Mouse (Mus musculus) forebrain, embryonic 13.5 days (tissue): ENCODE data around the gene Gm9999. TPM values are rescaled to one million over a fixed set of nuclear protein-coding genes. Genes with fewer than 3 reads are reported as not detected.

Source experiments
- polyA plus RNA-seq: library from polyadenylated mRNA; unstranded; fragments of >200 nt; fragmentation: Nextera tagmentation; extraction: Ambion mirVana; gene quantifications from 2 replicates; pipeline ENCODE4 v1.2.1, GENCODE M21; 2015

Gm9999 gene
- polyA plus RNA-seq, 1 experiment from 2014 or later, result not detected

Other genes starting within 250 kb of the Gm9999 start
- not detected in 2 replicates for gene Saa1, start 240.6 kb upstream of the Gm9999 start, polyA plus RNA-seq
- not detected in 2 replicates for gene Saa2, start 231.8 kb upstream of the Gm9999 start, polyA plus RNA-seq
- 15.0 and 16.1 TPM in 2 replicates for gene Hps5, start 187.5 kb upstream of the Gm9999 start, polyA plus RNA-seq
- gene Gtf2h1, start 187.5 kb upstream of the Gm9999 start, polyA plus RNA-seq, result 48.2 and 48.7 TPM in 2 replicates
- gene Ldha, start 142.1 kb upstream of the Gm9999 start, polyA plus RNA-seq, result 905 and 993 TPM in 2 replicates
- 0.13 TPM in 1 of 2 replicates, not detected in the other for gene Ldhc, start 122.4 kb upstream of the Gm9999 start, polyA plus RNA-seq
- gene Tsg101, start 63.6 kb upstream of the Gm9999 start, polyA plus RNA-seq, result 408 and 422 TPM in 2 replicates
- gene Uevld, start 25.1 kb upstream of the Gm9999 start, polyA plus RNA-seq, result 9.4 and 10.4 TPM in 2 replicates
- 12.0 and 12.4 TPM in 2 replicates for gene Spty2d1, start 24.8 kb downstream of the Gm9999 start, polyA plus RNA-seq
- gene Tmem86a, start 67.0 kb downstream of the Gm9999 start, polyA plus RNA-seq, result 19.0 and 20.0 TPM in 2 replicates
- gene Ptpn5, start 150.1 kb downstream of the Gm9999 start, polyA plus RNA-seq, result 38.8 and 46.9 TPM in 2 replicates
- not detected in 2 replicates for gene Mrgpra6, start 221.3 kb downstream of the Gm9999 start, polyA plus RNA-seq